Mouse (Mus musculus): ENCODE measurements around the gene Pitpna. TPM values are rescaled to one million over a fixed set of nuclear protein-coding genes. Genes with fewer than 3 reads are reported as not detected.

Pitpna gene
- polyA plus RNA-seq, 1 experiment from 2014 or later, result 107 TPM

DNA sequence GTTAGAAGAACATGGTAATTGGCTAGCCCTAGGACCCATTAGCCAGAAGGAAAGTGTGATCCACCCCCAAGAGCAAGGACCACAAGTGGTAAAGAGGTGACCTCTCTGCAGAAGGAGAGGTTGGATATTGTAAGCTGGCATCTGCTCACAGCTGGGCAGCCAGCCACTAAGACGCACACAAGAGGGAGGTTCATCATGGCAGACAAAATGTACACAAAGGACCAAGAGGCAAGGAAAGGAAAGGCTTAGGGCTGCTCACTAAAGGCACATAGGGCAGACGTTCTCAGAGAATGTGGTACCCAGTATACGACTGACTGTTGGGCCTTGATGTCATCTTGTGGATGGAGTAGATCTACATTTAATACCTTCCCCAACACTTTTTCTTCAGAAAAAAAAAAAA lies 87.0 kb downstream of the Pitpna start:
- WGBS, result 92% methylated on average over 3 of the region's 3 CpGs
- H3K27ac ChIP-seq (replicated peaks), result no peak overlapping the region
- no peaks in the 10 kb centered on the region; the same call in 1 of the 2 replicates for H3K27me3 ChIP-seq
- 0 out of 2 replicates have a peak, but pooled peaks cover 6% of the 10 kb centered on the region for H3K36me3 ChIP-seq
- no peak overlapping the region for H3K4me2 ChIP-seq (replicated peaks)
- H3K4me1 ChIP-seq, result peaks cover 3% of the 10 kb centered on the region
- no peak overlapping the region for H3K9ac ChIP-seq (replicated peaks)
- H3K9me3 ChIP-seq, result no peaks in the 10 kb centered on the region
- H3K4me3 ChIP-seq, result no peak overlapping the region
- no peak for ATAC-seq (ENCODE audit: low FRiP score, low read depth)

DNA sequence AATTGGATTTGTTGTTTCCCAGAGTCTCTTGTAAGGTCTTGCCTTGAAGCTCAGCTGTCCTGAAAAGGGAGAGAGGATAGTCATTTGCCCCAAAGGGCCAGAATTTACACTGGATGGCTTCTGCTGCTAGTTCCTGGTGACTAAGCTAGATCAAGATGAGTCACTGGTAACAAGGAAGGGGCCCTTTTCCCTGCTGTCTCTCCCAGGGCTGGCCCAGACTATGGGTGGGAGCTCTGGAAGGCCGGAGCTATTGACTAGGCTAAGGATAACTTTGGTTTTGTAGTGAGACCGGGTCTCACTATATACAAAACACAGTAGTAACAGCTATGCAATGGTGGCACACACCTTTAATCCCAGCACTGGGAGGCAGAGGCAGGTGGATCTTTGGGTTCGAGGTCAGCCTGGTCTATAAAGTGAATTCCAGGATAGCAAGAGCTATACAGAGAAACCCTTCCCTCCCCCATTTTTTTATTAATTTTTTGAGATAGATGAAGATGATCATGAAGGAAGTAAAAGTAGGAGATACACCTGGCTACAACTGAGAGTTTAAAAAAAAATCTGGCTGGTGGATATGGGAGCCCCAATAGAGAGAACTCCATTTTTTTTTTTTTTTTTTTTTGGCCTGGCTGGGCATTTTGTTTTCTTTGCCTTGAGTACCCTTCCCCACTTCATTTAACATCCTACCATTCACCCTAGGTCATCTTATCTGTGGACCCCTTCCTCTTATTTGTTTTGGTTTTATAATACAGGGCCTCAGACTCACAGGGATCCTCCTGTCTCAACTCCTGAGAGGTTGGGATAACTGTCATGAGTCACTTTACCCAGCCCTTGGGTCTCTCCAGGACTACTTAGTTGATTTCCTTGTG lies 90.2 kb downstream of the Pitpna start:
- no peaks in the 10 kb centered on the region for H3K9me3 ChIP-seq
- peak overlapping the region; percentile 43; the same call in 1 of the 2 replicates for H3K27ac ChIP-seq (replicated peaks)
- H3K9ac ChIP-seq (replicated peaks), result peak overlapping the region; percentile 25; the same call in 1 of the 2 replicates
- WGBS, result 88% methylated on average over 3 of the region's 3 CpGs
- H3K36me3 ChIP-seq, result peaks cover 8% of the 10 kb centered on the region
- peak overlapping the region; percentile 89 for H3K4me2 ChIP-seq (replicated peaks)
- peaks cover 16% of the 10 kb centered on the region for H3K4me1 ChIP-seq
- no peaks in the 10 kb centered on the region; the same call in 1 of the 2 replicates for H3K27me3 ChIP-seq
- ATAC-seq (ENCODE audit: low FRiP score, low read depth), result no peak
- peak overlapping the region; percentile 99 for H3K4me3 ChIP-seq

Small RNA genes within 50 kb of the gene (microRNA-seq; reads per million reads assigned to microRNA genes)
- gene Mir3971, result not detected

Other genes starting within 250 kb of the Pitpna start
- 107 and 110 TPM in 2 replicates for gene Rpa1, start 239.8 kb upstream of the Pitpna start, polyA plus RNA-seq (2016; fragmentation: Nextera tagmentation; extraction: Ambion mirVana)
- 16.3 and 16.6 TPM in 2 replicates for gene Smyd4, start 239.7 kb upstream of the Pitpna start, polyA plus RNA-seq (2016; fragmentation: Nextera tagmentation; extraction: Ambion mirVana)
- 45.8 and 73.3 TPM in 2 replicates for gene Serpinf1, start 165.4 kb upstream of the Pitpna start, polyA plus RNA-seq (2016; fragmentation: Nextera tagmentation; extraction: Ambion mirVana)
- 0.16 TPM in 1 of 2 replicates, not detected in the other for gene Serpinf2, start 148.5 kb upstream of the Pitpna start, polyA plus RNA-seq (2016; fragmentation: Nextera tagmentation; extraction: Ambion mirVana)
- 8.6 and 9.4 TPM in 2 replicates for gene Wdr81, start 133.4 kb upstream of the Pitpna start, polyA plus RNA-seq (2016; fragmentation: Nextera tagmentation; extraction: Ambion mirVana)
- 5.9 and 9.1 TPM in 2 replicates for gene Tlcd2, start 126.4 kb upstream of the Pitpna start, polyA plus RNA-seq (2016; fragmentation: Nextera tagmentation; extraction: Ambion mirVana)
- 78.5 and 81.6 TPM in 2 replicates for gene Prpf8, start 101.3 kb upstream of the Pitpna start, polyA plus RNA-seq (2016; fragmentation: Nextera tagmentation; extraction: Ambion mirVana)
- 0.30 and 0.66 TPM in 2 replicates for gene Rilp, start 78.0 kb upstream of the Pitpna start, polyA plus RNA-seq (2016; fragmentation: Nextera tagmentation; extraction: Ambion mirVana)
- 4.7 TPM in 2 replicates for gene Scarf1, start 74.6 kb upstream of the Pitpna start, polyA plus RNA-seq (2016; fragmentation: Nextera tagmentation; extraction: Ambion mirVana)
- gene Slc43a2, start 56.4 kb upstream of the Pitpna start, polyA plus RNA-seq (2016; fragmentation: Nextera tagmentation; extraction: Ambion mirVana), result 12.7 and 15.4 TPM in 2 replicates
- gene Inpp5k, start 42.9 kb downstream of the Pitpna start, polyA plus RNA-seq (2016; fragmentation: Nextera tagmentation; extraction: Ambion mirVana), result 27.2 and 28.4 TPM in 2 replicates
- 15.5 and 16.4 TPM in 2 replicates for gene Myo1c, start 62.4 kb downstream of the Pitpna start, polyA plus RNA-seq (2016; fragmentation: Nextera tagmentation; extraction: Ambion mirVana)
- gene Crk, start 91.2 kb downstream of the Pitpna start, polyA plus RNA-seq (2016; fragmentation: Nextera tagmentation; extraction: Ambion mirVana), result 140 and 142 TPM in 2 replicates
- gene Ywhae, start 144.8 kb downstream of the Pitpna start, polyA plus RNA-seq (2016; fragmentation: Nextera tagmentation; extraction: Ambion mirVana), result 1,324 and 1,373 TPM in 2 replicates
- 0.50 and 0.59 TPM in 2 replicates for gene Doc2b, start 208.0 kb downstream of the Pitpna start, polyA plus RNA-seq (2016; fragmentation: Nextera tagmentation; extraction: Ambion mirVana)